Mouse (Mus musculus) small intestine, adult 2 months (tissue): Measurements from ENCODE around the gene Gm17428.

Experiments used
- CTCF ChIP-seq: fragments of 200-500 bp; IDR thresholded peaks from 2 replicates; pipeline ENCODE4 v1.5.1; 2012; ENCODE audit warnings: low read depth, mild to moderate bottlenecking, control low read depth, inconsistent platforms, low read length, moderate library complexity, mixed read lengths; ENCODE audit not compliant: insufficient replicate concordance, insufficient read length; ENCODE audit errors: extremely low read depth
- POLR2A ChIP-seq: fragments of 200-500 bp; IDR thresholded peaks from 2 replicates; pipeline ENCODE4 v1.6.1; 2012; ENCODE audit warnings: low read depth, mild to moderate bottlenecking, control low read depth, inconsistent platforms, low read length, moderate library complexity

- TF ChIP-seq CTCF (no peak), POLR2A (no peak)
Measured at GRCm38 (mm10) chr14:54997297-54997696, 20.6 kb downstream of the Gm17428 start.
